ENCODE assay signal across 8 mouse cellular contexts in genomic region chr12:24830766-24831152, GRCm38 (mm10). TPM values are rescaled to one million over a fixed set of nuclear protein-coding genes. Genes with fewer than 3 reads are reported as not detected.
DNase-seq lines count a peak whose midpoint lies in the region; ATAC-seq and TF ChIP-seq lines count a peak whose summit lies in the region.

Mboat2 (plus strand) TSS chr12:24830879.

- under 1% methylated on average over 24 of the region's 24 CpGs for WGBS in bone marrow, adult 2 months
- under 1% methylated on average over 24 of the region's 24 CpGs for WGBS in limb, embryonic 12.5 days
- under 1% methylated on average over 23 of the region's 24 CpGs for WGBS in midbrain, embryonic 11.5 days
- under 1% methylated on average over 24 of the region's 24 CpGs for WGBS in stomach, embryonic 15.5 days

- H3K27me3 ChIP-seq in limb, embryonic 12.5 days: no peaks in the 10 kb centered on the region
- no peaks in the 10 kb centered on the region for H3K27me3 ChIP-seq in midbrain, embryonic 11.5 days (ENCODE audit: control insufficient read depth, insufficient read depth, low read length)
- H3K27me3 ChIP-seq in stomach, embryonic 15.5 days (replicated peaks): no peaks in the 10 kb centered on the region

- peak; percentile 30; the same call in 1 of the 2 replicates for TF ChIP-seq POLR2A in bone marrow, adult 2 months (IDR thresholded peaks at IDR 0.05; ENCODE audit: borderline replicate concordance, control insufficient read depth, low read depth, low read length)

- peak within 1 kb of the TSS; percentile 72 for H3K4me2 ChIP-seq in limb, embryonic 12.5 days
- H3K4me2 ChIP-seq in midbrain, embryonic 11.5 days: peak within 1 kb of the TSS; percentile 69
- peak within 1 kb of the TSS; percentile 85 for H3K4me2 ChIP-seq in stomach, embryonic 15.5 days

- H3K36me3 ChIP-seq in limb, embryonic 12.5 days: peaks cover under 1% of the 10 kb centered on the region; the same call in 1 of the 2 replicates
- no peaks in the 10 kb centered on the region for H3K36me3 ChIP-seq in midbrain, embryonic 11.5 days (ENCODE audit: control insufficient read depth, insufficient read depth, low read length)
- H3K36me3 ChIP-seq in stomach, embryonic 15.5 days: no peaks in the 10 kb centered on the region

- H3K27ac ChIP-seq in bone marrow, adult 2 months (ENCODE audit: control insufficient read depth, insufficient read depth, low read depth, low read length, poor library complexity): peak within 1 kb of the TSS; percentile 29
- peak within 1 kb of the TSS; percentile 97 for H3K27ac ChIP-seq in limb, embryonic 12.5 days
- peak within 1 kb of the TSS; percentile 96 for H3K27ac ChIP-seq in midbrain, embryonic 11.5 days (ENCODE audit: low read depth, low read length)
- H3K27ac ChIP-seq in stomach, embryonic 15.5 days: peak within 1 kb of the TSS; percentile 92

- H3K4me3 ChIP-seq in bone marrow, adult 2 months (replicated peaks; ENCODE audit: control insufficient read depth, low read depth, low read length): peak within 1 kb of the TSS; percentile 95
- H3K4me3 ChIP-seq in limb, embryonic 12.5 days (replicated peaks): peak within 1 kb of the TSS; percentile 96
- H3K4me3 ChIP-seq in midbrain, embryonic 11.5 days (ENCODE audit: low read depth, low read length): peak within 1 kb of the TSS; percentile 89
- peak within 1 kb of the TSS; percentile 90 for H3K4me3 ChIP-seq in stomach, embryonic 15.5 days (replicated peaks)

- ATAC-seq in limb, embryonic 12.5 days (ENCODE audit: insufficient number of reproducible peaks, insufficient read depth, low FRiP score, low TSS enrichment, low read depth): no peak; the same call in none of the 2 replicates
- ATAC-seq in midbrain, embryonic 11.5 days (ENCODE audit: low FRiP score): no peak; the same call in 1 of the 2 replicates
- no peak; the same call in 1 of the 2 replicates for ATAC-seq in stomach, embryonic 15.5 days (ENCODE audit: insufficient read depth, low FRiP score, low read depth)

- no peaks in the 10 kb centered on the region; the same call in 1 of the 2 replicates for H3K4me1 ChIP-seq in bone marrow, adult 2 months (ENCODE audit: control insufficient read depth, insufficient read depth, low read length)
- H3K4me1 ChIP-seq in limb, embryonic 12.5 days (replicated peaks): peaks cover 33% of the 10 kb centered on the region
- H3K4me1 ChIP-seq in midbrain, embryonic 11.5 days (ENCODE audit: control insufficient read depth, insufficient read depth, low read length): peaks cover 15% of the 10 kb centered on the region
- H3K4me1 ChIP-seq in stomach, embryonic 15.5 days: peaks cover 4% of the 10 kb centered on the region; the same call in 1 of the 2 replicates

- no peak for TF ChIP-seq CTCF in bone marrow, adult 2 months (IDR thresholded peaks at IDR 0.05; ENCODE audit: control insufficient read depth, insufficient read depth, low read length)

- no peaks in the 10 kb centered on the region for H3K9me3 ChIP-seq in limb, embryonic 12.5 days
- H3K9me3 ChIP-seq in midbrain, embryonic 11.5 days (ENCODE audit: control insufficient read depth, low read length): no peaks in the 10 kb centered on the region
- H3K9me3 ChIP-seq in stomach, embryonic 15.5 days: no peaks in the 10 kb centered on the region

- DNase-seq in cerebellum, adult 8-10 months: peak; percentile 31
- no peak for DNase-seq in cerebellum, adult 11 months
- DNase-seq in gastrocnemius, postnatal 4 days (ENCODE audit: low spot score in 2 of 2): peak; percentile 23 to 45
- peak; percentile 49 for DNase-seq in kidney, adult 11 months
- peak; percentile 98 for DNase-seq in midbrain, embryonic 11.5 days (ENCODE audit: low spot score, missing footprints)

- H3K9ac ChIP-seq in limb, embryonic 12.5 days (replicated peaks): peak within 1 kb of the TSS; percentile 95
- peak within 1 kb of the TSS; percentile 98 for H3K9ac ChIP-seq in midbrain, embryonic 11.5 days (ENCODE audit: low read length)
- H3K9ac ChIP-seq in stomach, embryonic 15.5 days: peak within 1 kb of the TSS; percentile 88

RNA-seq across cellular contexts. Expression of gene Mboat2, which starts in this region (rescaled TPM):
- 11.4 and 16.8 TPM in 2 replicates for polyA plus RNA-seq in bone marrow, adult 2 months (2011; ENCODE audit: insufficient read depth, insufficient read length, low replicate concordance, missing spikeins)
- 10 to 100 TPM; 14.0 to 15.7 TPM for total RNA-seq in gastrocnemius, postnatal 4 days (2021)
- 56.3 and 59.1 TPM in 2 replicates for polyA plus RNA-seq in limb, embryonic 12.5 days (2016; fragmentation: Nextera tagmentation; extraction: Ambion mirVana)
- polyA plus RNA-seq in midbrain, embryonic 11.5 days (2014; fragmentation: Nextera tagmentation; extraction: Ambion mirVana): 58.3 and 66.9 TPM in 2 replicates
- 40.3 and 42.6 TPM in 2 replicates for polyA plus RNA-seq in stomach, embryonic 15.5 days (2015; fragmentation: Nextera tagmentation; extraction: Ambion mirVana)

Comparison
In these comparisons a context has a peak if more than half of its experiments do, and no peak if none do; other contexts are left out.
1. H3K27ac ChIP-seq: peak in every context shown above with its lines; median percentile 97 in limb, embryonic 12.5 days; 96 in midbrain, embryonic 11.5 days; 92 in stomach, embryonic 15.5 days; 29 in bone marrow, adult 2 months.